13 mouse cellular contexts compared by ENCODE assay signal in the genomic region with DNA sequence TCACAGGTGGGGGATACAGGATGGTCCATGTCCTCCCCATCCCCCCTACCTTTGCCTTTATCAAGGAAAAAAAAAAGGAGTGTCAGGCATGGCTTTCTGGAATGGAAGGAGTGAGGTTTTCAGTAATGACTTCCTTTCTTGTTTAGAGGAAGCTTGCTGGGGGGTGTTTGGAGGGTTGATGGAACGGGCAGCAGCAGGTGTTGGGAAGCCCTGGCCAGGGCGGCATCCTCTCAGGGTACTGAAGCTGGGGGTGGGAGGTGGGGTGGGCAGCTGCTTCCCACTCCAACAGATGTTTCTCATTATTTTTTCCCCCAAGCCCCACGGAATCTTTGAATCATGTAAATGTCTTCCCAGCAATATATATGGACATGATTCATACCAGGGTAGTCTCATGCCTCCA. TPM values are rescaled to one million over a fixed set of nuclear protein-coding genes. Genes with fewer than 3 reads are reported as not detected.
DNase-seq lines count a peak whose midpoint lies in the region; ATAC-seq and TF ChIP-seq lines count a peak whose summit lies in the region.
"Had no signal": no experiment of that assay in that cellular context is flagged by ENCODE, and none has a peak within 500 bp of the region (broad histone marks: within the 10 kb centered on the region; RNA-seq: fewer than 3 reads in every experiment).

No protein-coding gene starts in this region.

- no peak for TF ChIP-seq EP300 in lung, postnatal 0 days (IDR thresholded peaks at IDR 0.05)

- WGBS in kidney, embryonic 14.5 days: 61% methylated on average over 3 of the region's 3 CpGs
- 41% methylated on average over 3 of the region's 3 CpGs for WGBS in lung, embryonic 16.5 days
- 42% methylated on average over 3 of the region's 3 CpGs for WGBS in lung, postnatal 0 days
- 74% methylated on average over 3 of the region's 3 CpGs for WGBS in liver, embryonic 16.5 days (ENCODE audit: insufficient replicate concordance)

- peaks cover 5% of the 10 kb centered on the region; the same call in 1 of the 2 replicates for H3K4me1 ChIP-seq in kidney, embryonic 14.5 days (ENCODE audit: control insufficient read depth, insufficient read depth, low read length)
- peaks cover 10% of the 10 kb centered on the region for H3K4me1 ChIP-seq in lung, embryonic 16.5 days (replicated peaks; ENCODE audit: control insufficient read depth, insufficient read depth, low read length)
- H3K4me1 ChIP-seq in lung, postnatal 0 days (ENCODE audit: insufficient read depth, low read depth, low read length): no peaks in the 10 kb centered on the region
- peaks cover 43% of the 10 kb centered on the region for H3K4me1 ChIP-seq in liver, embryonic 16.5 days (ENCODE audit: control insufficient read depth, low read depth, low read length)
- H3K4me1 ChIP-seq: forebrain, embryonic 15.5 days; hindbrain, embryonic 10.5 days had no signal

- H3K27me3 ChIP-seq in kidney, embryonic 14.5 days (ENCODE audit: control insufficient read depth, insufficient read depth, low read length): no peaks in the 10 kb centered on the region
- no peaks in the 10 kb centered on the region for H3K27me3 ChIP-seq in lung, embryonic 16.5 days (ENCODE audit: control insufficient read depth, insufficient read depth, low read depth, low read length)
- H3K27me3 ChIP-seq in lung, postnatal 0 days (replicated peaks; ENCODE audit: insufficient read depth, low read length): no peaks in the 10 kb centered on the region
- no peaks in the 10 kb centered on the region for H3K27me3 ChIP-seq in liver, embryonic 16.5 days (ENCODE audit: control insufficient read depth, insufficient read depth, low read depth, low read length)
- H3K27me3 ChIP-seq: forebrain, embryonic 15.5 days had no signal

- no peak for DNase-seq in kidney, adult 9 months
- DNase-seq in lung, postnatal 0 days (ENCODE audit: low spot score): no peak
- no peak for DNase-seq in cerebellum, postnatal 25 days
- no peak for DNase-seq in ovary, postnatal 36 days (ENCODE audit: low spot score)
- DNase-seq: cerebellum, postnatal 14 days; layer of hippocampus, postnatal 36 days had no signal

- H3K36me3 ChIP-seq in kidney, embryonic 14.5 days (ENCODE audit: control insufficient read depth, insufficient read depth, low read length): no peaks in the 10 kb centered on the region
- no peaks in the 10 kb centered on the region for H3K36me3 ChIP-seq in lung, embryonic 16.5 days (ENCODE audit: control insufficient read depth, insufficient read depth, low read length)
- H3K36me3 ChIP-seq in lung, postnatal 0 days (ENCODE audit: insufficient read depth, low read length): no peaks in the 10 kb centered on the region
- H3K36me3 ChIP-seq in liver, embryonic 16.5 days (ENCODE audit: control insufficient read depth, insufficient read depth): no peaks in the 10 kb centered on the region
- H3K36me3 ChIP-seq: forebrain, embryonic 15.5 days; G1E; hindbrain, embryonic 10.5 days had no signal

- no peak overlapping the region for H3K4me2 ChIP-seq in kidney, embryonic 14.5 days (replicated peaks; ENCODE audit: low read depth, low read length)
- no peak overlapping the region for H3K4me2 ChIP-seq in lung, embryonic 16.5 days (ENCODE audit: low read depth, low read length)
- no peak overlapping the region for H3K4me2 ChIP-seq in lung, postnatal 0 days (replicated peaks; ENCODE audit: low read depth, low read length)
- no peak overlapping the region for H3K4me2 ChIP-seq in liver, embryonic 16.5 days (ENCODE audit: low read depth, low read length)
- H3K4me2 ChIP-seq: forebrain, embryonic 15.5 days had no signal

- no peak overlapping the region for H3K4me3 ChIP-seq in kidney, embryonic 14.5 days (ENCODE audit: low read length)
- no peak overlapping the region for H3K4me3 ChIP-seq in lung, embryonic 16.5 days (ENCODE audit: low read length)
- H3K4me3 ChIP-seq in lung, postnatal 0 days (ENCODE audit: low read depth, low read length): no peak overlapping the region
- no peak overlapping the region for H3K4me3 ChIP-seq in liver, embryonic 16.5 days (ENCODE audit: low read depth, low read length)
- H3K4me3 ChIP-seq: forebrain, embryonic 15.5 days; hindbrain, embryonic 10.5 days had no signal

- H3K9me3 ChIP-seq in kidney, embryonic 14.5 days (ENCODE audit: control insufficient read depth, low read length): no peaks in the 10 kb centered on the region
- no peaks in the 10 kb centered on the region for H3K9me3 ChIP-seq in lung, embryonic 16.5 days (ENCODE audit: control insufficient read depth, low read length)
- H3K9me3 ChIP-seq in lung, postnatal 0 days (ENCODE audit: low read length): no peaks in the 10 kb centered on the region
- H3K9me3 ChIP-seq in liver, embryonic 16.5 days (replicated peaks; ENCODE audit: control insufficient read depth, low read length): no peaks in the 10 kb centered on the region
- H3K9me3 ChIP-seq: forebrain, embryonic 15.5 days; G1E; hindbrain, embryonic 10.5 days had no signal

- no peak overlapping the region for H3K9ac ChIP-seq in kidney, embryonic 14.5 days (ENCODE audit: low read depth, low read length)
- no peak overlapping the region for H3K9ac ChIP-seq in lung, embryonic 16.5 days (ENCODE audit: low read length)
- H3K9ac ChIP-seq in lung, postnatal 0 days (replicated peaks; ENCODE audit: low read depth): no peak overlapping the region
- H3K9ac ChIP-seq in liver, embryonic 16.5 days (ENCODE audit: low read depth, low read length): no peak overlapping the region
- H3K9ac ChIP-seq: forebrain, embryonic 15.5 days had no signal

- ATAC-seq in kidney, embryonic 14.5 days (ENCODE audit: low FRiP score, low TSS enrichment): no peak
- ATAC-seq in lung, embryonic 16.5 days (ENCODE audit: low read depth): peak; percentile 18; the same call in 1 of the 2 replicates
- no peak for ATAC-seq in lung, postnatal 0 days
- ATAC-seq in liver, embryonic 16.5 days (ENCODE audit: low read depth): no peak
- ATAC-seq: forebrain, embryonic 15.5 days had no signal

- TF ChIP-seq CTCF in lung, postnatal 0 days (IDR thresholded peaks at IDR 0.05): no peak

- peak overlapping the region; percentile 9; the same call in 1 of the 2 replicates for H3K27ac ChIP-seq in kidney, embryonic 14.5 days (ENCODE audit: low read depth, low read length)
- peak overlapping the region; percentile 67 for H3K27ac ChIP-seq in lung, embryonic 16.5 days (ENCODE audit: low read length)
- H3K27ac ChIP-seq in lung, postnatal 0 days (ENCODE audit: low read length): no peak overlapping the region
- peak overlapping the region; percentile 64 for H3K27ac ChIP-seq in liver, embryonic 16.5 days (ENCODE audit: low read length)
- H3K27ac ChIP-seq: forebrain, embryonic 15.5 days; hindbrain, embryonic 10.5 days had no signal

RNA-seq across cellular contexts. Expression of a gene that starts 50.3 kb away (rescaled TPM):
- polyA plus RNA-seq in kidney, embryonic 14.5 days (2014; fragmentation: Nextera tagmentation; extraction: Ambion mirVana): 15.0 and 19.6 TPM in 2 replicates
- 44.2 and 46.4 TPM in 2 replicates for polyA plus RNA-seq in lung, embryonic 16.5 days (2015; fragmentation: Nextera tagmentation; extraction: Ambion mirVana)
- polyA plus RNA-seq in lung, postnatal 0 days (2015; fragmentation: Nextera tagmentation; extraction: Ambion mirVana): 51.4 and 65.1 TPM in 2 replicates
- polyA plus RNA-seq in liver, embryonic 16.5 days (2015; fragmentation: Nextera tagmentation; extraction: Ambion mirVana): 23.6 and 24.0 TPM in 2 replicates
- polyA plus RNA-seq: CD4-positive, CD25-positive, alpha-beta regulatory T cell, adult 4 months had no signal
